Mouse (Mus musculus) lung, postnatal 0 days (tissue): Measurements from ENCODE around the gene Twsg1.

Experiments used
- CTCF ChIP-seq: IDR thresholded peaks from 2 replicates; pipeline ENCODE4 v1.5.1; 2016; ENCODE audit warnings: antibody characterized with exemption, mild to moderate bottlenecking
- EP300 ChIP-seq: IDR thresholded peaks from 2 replicates; pipeline ENCODE4 v1.6.1; 2016; ENCODE audit warnings: antibody characterized with exemption, mild to moderate bottlenecking, control low read depth

DNA sequence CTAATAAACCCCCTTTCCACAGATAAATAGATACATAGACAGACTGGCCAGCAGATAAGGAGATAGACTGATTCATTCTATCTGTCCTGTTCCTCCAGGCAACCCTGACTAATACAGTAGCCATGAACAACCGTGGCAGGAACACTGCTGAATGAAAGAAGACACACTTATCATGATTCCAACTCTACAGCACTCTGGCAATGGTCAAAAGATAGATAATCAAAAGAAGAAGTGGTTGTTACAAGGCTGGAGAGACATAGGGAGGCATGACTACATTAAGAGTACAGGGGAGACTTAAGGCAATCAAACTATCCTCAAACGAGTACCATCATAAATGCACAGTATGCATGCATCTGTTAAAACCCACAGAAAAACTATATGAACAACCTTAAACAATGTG lies 5.6 kb downstream of the Twsg1 start:
- no peak for TF ChIP-seq CTCF
- no peak for TF ChIP-seq EP300
